Mouse (Mus musculus): ENCODE data around the gene Mta3. TPM values are rescaled to one million over a fixed set of nuclear protein-coding genes. Genes with fewer than 3 reads are reported as not detected.

The Mta3 gene
- polyA plus RNA-seq, 1 experiment from 2014 or later: 49.0 TPM

DNA sequence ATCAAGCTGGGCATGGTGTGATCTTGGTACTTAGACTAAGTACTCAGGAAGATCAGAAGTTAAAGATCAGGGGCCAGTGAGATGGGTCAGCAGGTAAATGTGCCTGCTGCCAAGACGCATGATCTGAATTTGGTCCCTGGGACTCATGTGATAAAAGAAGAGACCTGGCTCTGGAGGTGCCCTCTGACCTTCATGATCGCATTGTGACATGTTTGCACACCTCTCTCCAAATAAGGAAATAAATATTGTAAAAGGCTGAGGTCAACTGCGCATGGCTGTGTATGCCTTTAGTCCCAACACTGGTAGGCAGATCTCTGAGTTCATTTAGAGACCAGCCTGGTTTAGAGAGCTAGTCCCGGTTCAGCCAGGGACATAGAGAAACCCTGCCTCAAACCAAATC is 164.4 kb downstream of the Mta3 start:
- H3K9me3 ChIP-seq (replicated peaks): no peaks in the 10 kb centered on the region
- H3K27me3 ChIP-seq (ENCODE audit: low read depth, poor library complexity, severe bottlenecking): no peaks in the 10 kb centered on the region
- H3K4me1 ChIP-seq: peaks cover 37% of the 10 kb centered on the region
- H3K27ac ChIP-seq: no peak overlapping the region
- H3K4me3 ChIP-seq: no peak overlapping the region
- WGBS: 96% methylated on average over 4 of the region's 4 CpGs
- H3K36me3 ChIP-seq: no peaks in the 10 kb centered on the region
- no peak for DNase-seq (ENCODE audit: low spot score)

Other genes starting within 250 kb of the Mta3 start
- 113 and 121 TPM in 2 replicates for gene Cox7a2l, start 188.8 kb upstream of the Mta3 start, polyA plus RNA-seq (2016; fragmentation: Nextera tagmentation; extraction: Ambion mirVana)
- gene Kcng3, start 74.3 kb upstream of the Mta3 start, polyA plus RNA-seq (2016; fragmentation: Nextera tagmentation; extraction: Ambion mirVana): not detected in 2 replicates
- 0.70 and 0.99 TPM in 2 replicates for gene Haao, start 141.8 kb downstream of the Mta3 start, polyA plus RNA-seq (2016; fragmentation: Nextera tagmentation; extraction: Ambion mirVana)

Measured in limb, embryonic 10.5 days (tissue).